Mouse (Mus musculus) liver, embryonic 14.5 days (tissue): ENCODE measurements around the gene Mylk. TPM values are rescaled to one million over a fixed set of nuclear protein-coding genes. Genes with fewer than 3 reads are reported as not detected.

Experiments
- ATAC-seq: fragments of 200-750 bp; cut with Nextera tagmentation; 2 replicates; pipeline ENCODE4 v1.8.0; 2017; ENCODE audit warnings: moderate number of reproducible peaks, mild to moderate bottlenecking, moderate library complexity; ENCODE audit not compliant: insufficient read depth
- DNase-seq, 3 experiments: peaks; one replicate each; pipeline ENCODE4 v3.0.0-alpha.2; 2012 to 2013; ENCODE audit warnings: low read depth in 3 of 3, low spot score in 3 of 3
- H3K27ac ChIP-seq: fragments of 300-500 bp; sonication (generic); 2 replicates; pipeline ENCODE4 v1.5.1; 2014; ENCODE audit warnings: moderate library complexity, mild to moderate bottlenecking, control low read depth, inconsistent platforms
- H3K27me3 ChIP-seq: fragments of 300-500 bp; sonication (generic); 2 replicates; pipeline ENCODE4 v1.6.1; 2014; ENCODE audit warnings: mild to moderate bottlenecking, low read length, moderate library complexity; ENCODE audit not compliant: control insufficient read depth, insufficient read depth
- H3K36me3 ChIP-seq: fragments of 300-500 bp; sonication (generic); replicated peaks from 2 replicates; pipeline ENCODE4 v1.6.1; 2014; ENCODE audit warnings: low read depth; ENCODE audit not compliant: control insufficient read depth, insufficient read depth
- H3K4me1 ChIP-seq, 2 experiments: fragments of 200-500 bp in 1 of 2; fragments of 300-500 bp in 1 of 2; sonication (generic) in 1 of 2; replicated peaks; 2 replicates each; pipeline ENCODE4 v1.6.1; 2012 to 2014; ENCODE audit warnings: antibody characterized with exemption in 1 of 2, inconsistent platforms in 1 of 2, low read length in 1 of 2; ENCODE audit not compliant: control insufficient read depth in 2 of 2, insufficient read depth in 2 of 2
- H3K4me2 ChIP-seq: fragments of 300-500 bp; sonication (generic); 2 replicates; pipeline ENCODE4 v1.6.1; 2014; ENCODE audit warnings: low read depth, mild to moderate bottlenecking, control low read depth, moderate library complexity
- H3K4me3 ChIP-seq, 2 experiments: fragments of 200-500 bp in 1 of 2; fragments of 300-500 bp in 1 of 2; sonication (generic) in 1 of 2; 2 replicates each; pipeline ENCODE4 v1.5.1; 2012 to 2014; ENCODE audit warnings: low read depth in 2 of 2, low read length in 2 of 2, mild to moderate bottlenecking in 2 of 2, control low read depth in 1 of 2, inconsistent platforms in 1 of 2, moderate library complexity in 1 of 2; ENCODE audit not compliant: insufficient read depth in 1 of 2
- H3K9ac ChIP-seq: fragments of 300-500 bp; sonication (generic); replicated peaks from 2 replicates; pipeline ENCODE4 v1.6.1; 2014; ENCODE audit warnings: mild to moderate bottlenecking, control low read depth, moderate library complexity
- H3K9me3 ChIP-seq: fragments of 300-500 bp; sonication (generic); 2 replicates; pipeline ENCODE4 v1.6.1; 2016; ENCODE audit warnings: low read length, mixed read lengths; ENCODE audit not compliant: control insufficient read depth
- CTCF ChIP-seq: IDR thresholded peaks from 2 replicates; pipeline ENCODE4 v1.5.1; 2016; ENCODE audit warnings: antibody characterized with exemption, low read depth, control low read depth
- EP300 ChIP-seq: IDR thresholded peaks from 2 replicates; pipeline ENCODE4 v1.6.1; 2016; ENCODE audit warnings: antibody characterized with exemption, low read depth
- WGBS: fragments of 180-500 bp; shearing (Covaris S2); extraction: QIAGEN DNeasy Blood & Tissue Kit; methylation state at CpG from one replicate; pipeline ENCODE4 v1.1.7; 2014; ENCODE audit not compliant: insufficient replicate concordance; 5-methylcytosine and 5-hydroxymethylcytosine counted together
- polyA plus RNA-seq, 2 experiments: library from polyadenylated mRNA; depleted of rRNA in 1 of 2; stranded (reverse) in 1 of 2; unstranded in 1 of 2; fragments of >200 nt; fragmentation: Nextera tagmentation in 1 of 2; extraction: Ambion mirVana in 1 of 2; gene quantifications; 2 replicates each; pipeline versions ENCODE4 v1.2.1 to v1.2.3; 2012 to 2014

Gene Mylk
- polyA plus RNA-seq, 2 experiments = 4.4 to 5.4 TPM

DNA sequence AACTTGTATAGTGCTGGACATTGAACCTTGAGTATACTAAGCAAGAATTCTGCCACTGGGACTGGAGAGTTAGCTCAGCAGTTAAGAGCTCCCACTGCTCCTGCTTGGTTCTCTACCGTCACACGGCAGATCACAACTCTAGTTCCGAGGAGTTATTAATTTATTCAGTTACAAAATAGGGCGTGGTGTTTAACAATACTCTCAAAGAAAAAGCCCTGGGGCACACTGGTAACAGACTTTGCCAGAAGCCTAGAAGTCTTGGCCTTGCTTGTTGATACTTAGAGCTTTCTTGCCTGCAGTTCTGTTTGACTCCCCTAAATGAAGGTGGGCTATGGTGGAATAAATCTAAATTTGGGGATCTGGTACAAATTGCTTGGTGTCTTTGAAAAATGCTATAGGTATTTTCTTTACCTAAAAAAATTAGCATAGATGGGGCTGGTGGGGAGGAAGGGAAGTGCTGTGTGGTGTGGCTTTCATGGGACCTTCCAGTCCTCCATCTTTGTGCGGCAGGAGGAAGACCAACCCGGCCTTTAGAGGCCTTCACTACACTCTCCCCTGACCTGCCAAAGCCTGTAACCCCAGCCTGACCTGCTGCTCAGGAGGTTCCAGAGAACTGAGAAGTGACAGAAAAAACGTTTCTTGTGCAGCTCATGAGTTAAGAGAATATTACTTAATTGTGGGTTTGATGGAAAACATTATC is 94.1 kb downstream of the Mylk start:
- 63% methylated on average over 7 of the region's 7 CpGs for WGBS
- Histone ChIP-seq H3K4me1 (no peaks in the 10 kb centered on the region), H3K9ac (no peak overlapping the region), H3K27me3 (no peaks in the 10 kb centered on the region), H3K9me3 (no peaks in the 10 kb centered on the region), H3K4me2 (no peak overlapping the region), H3K4me3 (no peak overlapping the region), H3K36me3 (no peaks in the 10 kb centered on the region), H3K27ac (no peak overlapping the region)
- ATAC-seq (no peak), DNase-seq (no peak)
- no peak for TF ChIP-seq CTCF
- TF ChIP-seq EP300 = no peak

- no peaks in the 10 kb centered on the region for H3K27me3 ChIP-seq
- H3K9me3 ChIP-seq = no peaks in the 10 kb centered on the region
- ATAC-seq = no peak
- no peak overlapping the region for H3K4me2 ChIP-seq
- TF ChIP-seq CTCF (no peak), EP300 (no peak)
- H3K36me3 ChIP-seq = no peaks in the 10 kb centered on the region
- H3K4me3 ChIP-seq = no peak overlapping the region
- H3K9ac ChIP-seq = no peak overlapping the region
- H3K4me1 ChIP-seq = no peaks in the 10 kb centered on the region
- no peak for DNase-seq
- WGBS = 58% methylated on average over 7 of the region's 7 CpGs
- no peak overlapping the region for H3K27ac ChIP-seq
These were observed 94.8 kb downstream of the Mylk start for GRCm38 (mm10) chr16:34839704-34840331.

- DNase-seq = no peak
- H3K36me3 ChIP-seq = no peaks in the 10 kb centered on the region
- H3K9me3 ChIP-seq = no peaks in the 10 kb centered on the region
- no peaks in the 10 kb centered on the region for H3K27me3 ChIP-seq
- no peak for ATAC-seq
- no peak overlapping the region for H3K4me3 ChIP-seq
- H3K4me1 ChIP-seq = no peaks in the 10 kb centered on the region
- H3K27ac ChIP-seq = no peak overlapping the region
- H3K9ac ChIP-seq = no peak overlapping the region
- 66% methylated on average over 6 of the region's 6 CpGs for WGBS
- TF ChIP-seq CTCF (no peak), EP300 (no peak)
- no peak overlapping the region for H3K4me2 ChIP-seq
These were observed 99.8 kb downstream of the Mylk start for GRCm38 (mm10) chr16:34844783-34845182.

DNA sequence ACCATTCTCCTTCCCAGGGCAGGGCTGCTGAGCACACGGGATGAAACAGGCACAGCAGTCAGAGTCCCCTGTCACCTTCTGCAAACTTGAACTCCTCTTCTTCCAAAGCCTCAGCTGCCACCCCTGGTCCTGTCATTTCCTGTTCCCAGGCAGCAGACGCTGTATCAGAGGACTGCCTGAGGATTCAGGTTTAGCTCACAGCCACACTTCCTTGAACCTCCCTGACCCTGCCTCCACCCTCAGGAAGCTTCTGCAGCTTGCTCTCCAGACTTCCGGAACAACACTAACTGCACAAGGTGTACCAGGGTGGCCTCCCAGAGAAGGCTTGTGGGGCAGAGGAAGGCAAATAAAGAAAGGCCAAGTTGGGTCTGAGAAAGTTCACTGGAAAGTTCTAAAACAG is 102.6 kb downstream of the Mylk start:
- Histone ChIP-seq H3K4me1 (no peaks in the 10 kb centered on the region), H3K27me3 (no peaks in the 10 kb centered on the region), H3K4me3 (no peak overlapping the region), H3K9me3 (no peaks in the 10 kb centered on the region), H3K27ac (no peak overlapping the region), H3K36me3 (no peaks in the 10 kb centered on the region), H3K4me2 (no peak overlapping the region), H3K9ac (no peak overlapping the region)
- DNase-seq (no peak), ATAC-seq (no peak)
- 20% methylated on average over 3 of the region's 3 CpGs for WGBS
- TF ChIP-seq CTCF (no peak), EP300 (no peak)

GRCm38 (mm10) chr16:34854066-34854465 is 109.1 kb downstream of the Mylk start:
- TF ChIP-seq EP300 (no peak), CTCF (no peak)
- no peaks in the 10 kb centered on the region for H3K36me3 ChIP-seq
- no peak for ATAC-seq
- no peaks in the 10 kb centered on the region for H3K9me3 ChIP-seq
- no peaks in the 10 kb centered on the region for H3K4me1 ChIP-seq
- H3K4me3 ChIP-seq = no peak overlapping the region
- no peak overlapping the region for H3K9ac ChIP-seq
- no peaks in the 10 kb centered on the region for H3K27me3 ChIP-seq
- no peak overlapping the region for H3K4me2 ChIP-seq
- no peak for DNase-seq
- 69% methylated on average over 7 of the region's 7 CpGs for WGBS
- no peak overlapping the region for H3K27ac ChIP-seq
